Mouse (Mus musculus): ENCODE measurements around the gene Gm17571.

Gene Gm17571

DNA sequence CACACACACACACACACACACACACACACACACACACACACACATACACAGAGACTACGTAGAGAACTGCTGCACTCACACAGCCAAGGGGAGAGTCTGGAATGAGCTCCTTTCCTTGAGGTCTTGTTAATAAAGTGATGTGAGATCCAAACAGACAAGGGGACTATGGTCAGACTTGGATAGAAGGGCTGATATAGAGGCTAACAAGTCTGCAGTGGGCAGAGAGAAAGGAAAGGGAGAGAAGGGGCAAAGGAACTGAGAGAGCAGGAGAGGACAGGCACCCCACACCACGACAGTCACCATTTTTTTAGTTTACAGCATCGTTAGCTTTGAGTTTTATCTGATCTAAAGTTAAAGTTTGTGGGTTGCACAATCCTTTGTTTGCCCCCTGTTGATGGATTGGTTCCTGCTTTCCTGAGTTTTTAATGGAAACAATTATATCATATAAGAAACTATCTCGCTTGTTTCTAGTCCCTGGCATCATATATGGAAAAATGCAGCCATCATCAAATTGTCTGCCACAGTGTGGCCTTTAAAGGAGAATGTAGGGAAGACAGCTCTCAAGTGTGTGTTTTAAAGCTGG is at the start of gene Gm17571:
Gene Gm17571 (minus strand): TSS at position 51 of the 583 bp plus-strand sequence.
- no peak for DNase-seq

GRCm38 (mm10) chr9:13495530-13495929 is 49.0 kb upstream of the Gm17571 start:
- DNase-seq: no peak

DNA sequence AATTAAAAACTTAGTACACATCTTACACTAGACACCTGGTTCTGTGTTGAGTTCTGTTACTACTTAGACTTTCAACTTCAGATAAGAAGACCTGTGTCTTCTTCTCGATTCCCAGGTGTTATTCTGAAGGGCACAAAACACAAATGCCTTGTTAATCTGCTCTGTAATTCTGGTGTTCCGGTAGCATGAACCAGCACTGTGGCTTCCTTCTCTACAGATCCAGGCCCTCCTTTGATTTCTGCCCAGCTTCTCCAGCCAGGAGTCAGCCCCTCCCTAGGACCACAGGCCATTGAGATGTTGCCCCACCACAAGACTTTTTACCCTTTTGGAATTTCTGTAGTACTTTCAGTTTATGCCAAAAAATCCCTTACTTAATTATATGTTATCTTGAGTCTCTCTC is 47.2 kb upstream of the Gm17571 start:
- DNase-seq: no peak

DNA sequence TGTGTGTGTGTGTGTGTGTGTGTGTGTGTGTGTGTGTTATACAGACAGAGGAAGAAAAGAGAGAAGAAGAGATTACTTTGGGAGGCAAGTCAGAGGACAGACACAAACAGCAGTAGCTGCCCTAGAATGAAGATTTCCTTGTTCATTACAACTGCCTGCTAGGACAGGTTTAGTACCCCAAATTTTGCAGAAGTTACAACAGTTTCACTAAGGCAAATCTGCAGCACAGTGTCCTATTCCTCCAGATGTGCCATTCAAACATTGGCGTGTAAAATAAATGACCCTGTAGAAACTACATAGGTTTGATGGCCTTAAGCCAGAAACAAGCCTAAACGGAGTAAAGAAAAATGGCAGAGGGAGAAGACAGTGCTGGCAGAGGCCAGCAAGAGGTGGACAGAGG is 46.3 kb upstream of the Gm17571 start:
- no peak for DNase-seq

DNA sequence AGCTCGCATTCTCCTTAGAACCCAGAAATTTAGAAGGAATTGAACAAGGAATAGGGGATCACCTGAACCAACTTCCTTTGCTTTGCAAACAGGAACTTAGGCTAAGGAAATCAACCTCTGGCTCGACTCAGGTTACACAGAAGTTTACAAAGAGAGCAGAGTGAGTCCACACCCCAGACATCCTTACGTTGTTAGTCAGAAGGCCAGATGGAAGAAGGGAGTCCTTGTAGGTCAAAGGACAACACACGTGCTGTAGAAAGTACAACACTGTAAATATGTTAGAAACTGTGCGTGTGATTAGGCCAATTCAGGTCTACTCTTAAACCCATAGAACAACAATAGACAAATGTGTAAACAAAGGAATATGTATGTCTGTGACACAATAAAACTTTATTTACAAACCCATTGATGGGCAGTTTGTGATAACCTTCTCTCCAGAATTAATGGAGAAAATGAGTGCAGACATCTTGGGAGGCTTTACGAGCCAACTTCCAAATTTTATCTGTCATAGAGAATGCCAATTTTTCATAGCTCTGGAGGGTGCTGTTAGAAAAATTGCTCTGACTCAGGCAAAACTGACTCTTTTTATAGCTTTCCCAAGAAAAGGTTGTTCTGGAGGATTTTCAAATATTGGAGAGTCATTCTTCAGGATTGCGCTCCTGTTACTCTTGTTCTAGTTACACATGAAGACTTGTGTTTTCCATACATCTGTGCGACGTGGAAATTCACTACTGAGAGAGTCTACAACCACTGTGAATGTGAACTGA is 45.5 kb upstream of the Gm17571 start:
- DNase-seq: no peak

- DNase-seq: no peak
These were observed 44.6 kb upstream of the Gm17571 start for GRCm38 (mm10) chr9:13491107-13491506.

GRCm38 (mm10) chr9:13485914-13486313 is 39.4 kb upstream of the Gm17571 start:
- no peak for DNase-seq

GRCm38 (mm10) chr9:13484267-13485240 is 38.0 kb upstream of the Gm17571 start:
- DNase-seq: peak; percentile 28

DNA sequence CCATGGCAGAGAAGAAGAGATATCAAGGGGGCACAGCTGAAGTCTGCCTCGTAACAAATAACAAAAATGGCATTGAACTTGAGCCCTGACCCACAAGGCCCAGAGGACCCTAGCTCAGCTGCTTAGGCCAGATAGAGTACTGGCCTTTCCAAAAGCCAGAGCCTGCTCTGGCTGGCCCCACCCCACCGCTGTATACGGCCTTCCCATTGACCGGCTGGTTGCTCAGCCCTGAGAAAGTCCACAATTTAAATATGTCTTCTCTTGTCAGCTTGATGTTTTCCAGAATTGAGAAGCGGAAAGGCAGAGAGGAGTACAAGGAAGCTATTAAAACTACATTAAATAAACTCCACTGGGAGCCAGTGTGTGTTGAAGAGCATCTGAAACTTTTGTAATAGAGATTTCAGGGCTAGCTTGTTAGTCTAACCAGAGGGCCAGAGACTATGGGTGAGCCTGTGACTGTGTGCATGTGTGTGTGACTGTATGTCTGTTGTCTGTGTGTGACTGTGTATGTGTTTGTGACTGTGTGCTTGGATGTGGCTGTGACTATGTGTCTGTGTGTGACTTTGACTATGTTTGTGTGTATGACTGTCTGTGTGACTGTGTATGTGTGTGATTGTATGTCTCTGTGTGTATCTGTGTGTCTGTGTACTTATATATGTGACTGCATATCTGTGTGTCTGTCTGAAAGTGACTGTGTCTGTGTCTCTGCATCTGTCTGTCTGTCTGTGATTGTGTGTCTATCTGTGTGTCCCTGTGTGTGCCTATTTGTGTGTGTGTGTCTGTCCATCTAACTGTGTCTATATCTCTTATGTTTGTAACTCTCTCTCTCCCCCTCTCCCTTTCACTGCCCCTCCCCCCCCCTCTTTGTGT is 36.9 kb upstream of the Gm17571 start:
- no peak for DNase-seq

DNA sequence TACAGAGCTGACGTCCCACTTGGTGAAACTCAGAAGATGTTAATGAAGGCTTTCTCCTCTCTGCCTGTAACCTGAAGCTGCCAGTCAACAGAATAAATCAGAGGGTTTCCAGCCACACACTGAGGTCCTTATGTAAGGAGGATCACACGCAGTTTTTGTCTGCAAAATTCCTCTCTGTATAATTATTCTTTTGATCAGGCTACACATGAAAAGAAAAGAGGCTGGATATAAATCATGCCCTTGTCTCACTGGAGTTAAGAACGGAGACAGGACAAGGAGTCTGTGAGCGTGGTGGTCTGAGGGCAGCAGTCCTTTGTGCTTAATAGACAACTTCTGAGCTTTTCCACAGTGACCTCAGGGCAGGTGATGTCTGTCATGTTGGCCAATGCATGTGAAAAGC is 32.7 kb upstream of the Gm17571 start:
- DNase-seq: no peak

GRCm38 (mm10) chr9:13474951-13475350 is 28.4 kb upstream of the Gm17571 start:
- DNase-seq: no peak

GRCm38 (mm10) chr9:13470013-13470412 is 23.5 kb upstream of the Gm17571 start:
- no peak for DNase-seq

GRCm38 (mm10) chr9:13468778-13469177 is 22.2 kb upstream of the Gm17571 start:
- no peak for DNase-seq

DNA sequence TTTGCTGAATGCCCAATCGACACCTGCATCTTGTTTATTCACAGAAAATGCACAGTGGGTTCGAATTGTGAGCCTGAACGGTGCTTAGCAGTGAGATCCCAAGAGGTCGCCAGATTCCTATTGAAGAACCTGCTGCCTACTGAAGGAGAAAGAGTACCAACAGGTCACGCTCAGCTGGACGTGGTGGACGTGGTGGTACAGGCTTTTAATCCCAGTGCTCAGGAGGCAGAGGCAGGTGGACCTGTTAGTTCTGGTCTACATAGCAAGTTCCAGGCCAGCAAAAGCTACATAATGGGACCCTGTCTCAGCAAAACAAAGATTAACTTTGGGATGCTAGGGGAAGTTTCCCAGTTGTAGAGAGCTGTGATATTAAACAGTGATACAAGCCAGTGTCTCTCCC is 21.2 kb upstream of the Gm17571 start:
- no peak for DNase-seq

GRCm38 (mm10) chr9:13466816-13467215 is 20.3 kb upstream of the Gm17571 start:
- DNase-seq: no peak

DNA sequence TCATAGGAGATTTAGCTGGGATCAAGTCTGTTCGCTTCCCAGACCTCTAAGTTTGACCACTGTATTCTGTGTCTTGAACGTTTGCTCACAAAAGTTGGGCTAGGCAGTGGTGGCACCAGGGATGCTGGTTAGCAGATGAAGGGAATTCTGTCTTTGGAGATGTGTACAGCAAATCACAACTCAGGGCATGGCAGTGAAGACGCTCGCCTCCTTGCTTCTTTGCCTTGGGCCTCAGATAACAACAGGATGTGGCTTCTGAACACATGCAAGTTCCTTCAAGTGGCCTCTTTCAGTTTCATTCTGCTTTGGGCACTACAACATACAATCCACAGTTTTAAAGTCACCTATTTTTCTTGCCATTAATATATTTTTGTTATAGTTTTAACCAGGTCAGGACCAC is 19.8 kb upstream of the Gm17571 start:
- DNase-seq: no peak

DNA sequence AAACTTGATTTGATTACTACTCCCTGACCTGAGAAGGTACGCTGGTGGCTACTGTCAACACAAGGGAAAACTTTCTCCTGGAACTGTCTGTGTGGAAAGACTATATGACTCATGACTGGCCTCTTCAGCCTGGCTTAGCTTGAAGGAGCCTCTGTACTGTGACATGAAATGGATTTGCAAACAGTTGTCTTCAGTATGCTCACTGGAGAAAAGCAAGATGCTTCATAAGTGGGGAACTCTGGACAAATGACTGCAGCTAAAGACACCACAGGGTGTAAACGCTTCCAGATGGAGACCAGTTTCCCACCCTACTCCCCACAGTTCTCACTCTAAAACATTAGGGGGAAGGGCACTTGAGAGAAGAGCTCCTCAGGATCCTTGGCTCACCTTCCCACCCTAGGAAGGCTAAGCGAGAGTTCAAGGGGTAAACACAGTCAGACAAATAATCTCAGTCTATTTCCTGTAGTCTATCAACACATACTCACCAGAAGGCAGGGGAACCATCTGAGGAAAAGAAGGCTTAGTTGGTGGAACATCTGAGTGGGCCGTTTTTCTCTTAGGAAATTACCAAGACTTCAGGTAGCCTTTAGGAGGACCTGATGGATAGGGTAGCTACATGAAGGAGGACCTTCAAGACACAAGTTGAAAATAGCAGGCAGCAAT is 18.9 kb upstream of the Gm17571 start:
- no peak for DNase-seq

DNA sequence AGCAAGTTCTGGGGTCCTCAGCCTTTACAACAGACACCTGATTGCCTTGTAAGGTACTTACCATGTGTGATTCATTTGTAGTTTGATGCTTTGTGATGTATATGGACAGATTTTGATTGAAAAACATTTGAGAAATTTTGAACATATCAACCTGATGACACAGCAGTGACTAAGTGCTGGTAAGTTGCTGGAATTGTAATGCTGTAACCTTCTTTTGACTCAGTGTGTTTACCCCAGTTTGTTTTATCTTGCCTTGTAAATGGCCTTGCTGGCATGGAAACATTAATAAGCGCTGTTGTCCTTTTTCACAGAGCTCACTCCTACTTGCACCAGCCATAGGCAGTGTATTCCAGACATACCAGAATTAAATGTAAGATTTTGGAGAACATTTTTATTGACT is 14.4 kb upstream of the Gm17571 start:
- no peak for DNase-seq

DNA sequence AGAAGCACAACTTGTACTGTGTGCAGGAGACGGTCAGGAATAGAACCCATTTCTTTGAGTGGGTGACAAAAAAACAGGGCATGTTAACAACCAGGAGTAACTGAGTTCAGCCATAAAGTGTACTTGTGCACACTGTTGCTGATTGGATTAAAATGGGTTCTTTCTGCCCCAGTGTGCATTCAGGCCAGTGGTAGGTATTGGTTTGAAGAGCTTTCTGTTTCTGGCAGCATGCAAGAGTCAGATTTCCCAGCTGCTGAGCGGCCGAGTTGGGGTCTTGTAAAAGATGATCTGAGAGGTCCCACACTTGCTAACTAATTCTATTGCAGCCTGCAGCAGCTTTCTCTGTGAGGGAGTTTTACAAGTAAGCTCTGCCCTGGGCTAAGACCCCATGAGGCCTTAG is 13.5 kb upstream of the Gm17571 start:
- DNase-seq: no peak

DNA sequence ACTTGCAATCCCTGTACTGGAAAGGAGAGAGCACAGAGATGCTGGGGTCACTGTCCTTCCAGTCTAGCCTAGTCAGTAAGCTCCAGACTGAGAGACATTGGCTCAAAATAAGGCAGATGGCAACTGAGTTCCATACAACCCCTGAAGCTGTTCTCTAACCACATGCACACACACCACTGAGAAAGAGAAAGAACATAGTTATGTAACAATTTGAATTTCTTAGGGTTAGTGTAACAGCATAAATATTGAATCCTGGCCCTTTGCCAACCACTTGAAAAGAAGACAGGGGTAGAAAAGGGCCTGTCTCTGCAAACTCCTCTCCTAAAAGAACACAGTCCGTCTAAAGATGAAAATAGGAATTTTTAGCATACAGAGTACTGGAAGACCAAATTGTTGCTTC is 12.8 kb upstream of the Gm17571 start:
- no peak for DNase-seq

GRCm38 (mm10) chr9:13457774-13458173 is 11.2 kb upstream of the Gm17571 start:
- no peak for DNase-seq

DNA sequence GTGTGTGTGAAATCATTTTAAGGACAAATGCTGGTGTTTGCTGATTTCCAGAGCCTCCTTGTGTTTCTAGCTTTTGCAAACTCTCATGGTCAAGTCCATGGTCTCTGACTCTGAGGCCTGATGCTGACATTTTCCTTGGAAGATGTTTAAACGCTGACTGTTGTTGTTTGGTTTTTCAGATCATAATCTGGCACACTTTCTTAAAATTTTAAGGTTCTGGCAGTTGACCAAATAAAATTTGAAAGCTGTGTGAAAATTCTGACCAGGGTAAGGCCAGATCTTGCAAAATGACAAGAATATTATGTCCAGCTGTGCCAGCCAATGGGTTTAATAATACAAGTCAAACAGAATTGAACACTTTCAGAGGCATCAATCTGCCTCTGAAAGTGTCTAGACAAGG is 8.7 kb upstream of the Gm17571 start:
- DNase-seq: no peak
